Mouse (Mus musculus): Measurements from ENCODE around the gene Slc25a21.

GRCm38 (mm10) chr12:56692536-56692935 lies 504.7 kb downstream of the Slc25a21 start:
- TF ChIP-seq CHD2 (IDR thresholded peaks at IDR 0.05; ENCODE audit: low read depth, low read length), result no peak
- TF ChIP-seq HCFC1 (IDR thresholded peaks at IDR 0.05; ENCODE audit: borderline replicate concordance, insufficient read depth, low read length), result no peak
- TF ChIP-seq MAFK (IDR thresholded peaks at IDR 0.05; ENCODE audit: insufficient read depth, low read depth, low read length), result no peak
